Mouse (Mus musculus): ENCODE measurements around the gene H2afx. TPM values are rescaled to one million over a fixed set of nuclear protein-coding genes. Genes with fewer than 3 reads are reported as not detected.

Gene H2afx
- total and polyA plus RNA-seq, 3 experiments: 36.3 to 488 (median 56.6) TPM

DNA sequence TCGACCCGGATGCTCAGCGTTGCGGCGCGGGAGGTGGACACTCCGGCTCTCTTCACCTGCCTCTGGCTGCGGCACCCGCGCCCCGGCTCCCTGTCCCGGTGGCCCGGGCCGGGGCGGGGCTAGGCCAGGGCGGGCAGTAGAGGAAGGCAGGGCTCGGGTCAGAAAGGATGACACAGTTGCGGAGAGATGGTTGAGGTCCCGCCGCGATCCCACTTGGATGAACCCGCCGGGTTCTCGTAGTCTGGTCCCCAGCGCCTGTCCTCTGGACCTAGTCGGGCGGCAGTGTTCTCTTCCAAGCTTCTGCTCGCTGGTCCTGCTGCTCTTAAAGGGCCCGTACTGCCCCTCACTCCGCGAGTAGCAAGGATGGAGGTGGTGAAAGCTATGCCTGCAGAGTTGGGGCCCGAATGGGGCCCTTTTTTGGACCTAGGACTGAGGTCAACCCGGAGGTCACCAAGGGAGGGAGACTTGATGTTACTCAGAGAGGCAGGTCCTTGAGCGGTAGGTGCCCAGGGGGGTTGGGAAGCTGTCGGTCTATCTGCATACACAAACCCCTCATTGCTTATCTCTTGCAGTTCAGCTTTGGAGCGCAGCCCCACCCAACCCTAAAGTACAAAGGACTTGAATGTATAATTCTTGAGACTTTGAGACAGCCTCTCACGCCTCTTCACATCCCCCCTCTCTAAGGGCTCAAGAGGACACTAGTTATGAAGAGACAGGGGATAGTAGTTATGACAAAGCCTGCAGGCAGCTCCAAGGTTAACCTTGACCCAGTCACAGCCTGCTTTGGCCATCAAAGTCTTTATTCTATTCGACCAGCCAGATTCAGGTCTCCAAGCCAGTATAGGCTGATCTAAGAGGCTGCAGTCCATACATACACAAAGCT is 46.2 kb upstream of the H2afx start, which contains the start of gene Abcg4:
Abcg4 (minus strand) TSS at position 540 of the 883 bp plus-strand sequence.
- H3K27ac ChIP-seq (ENCODE audit: insufficient read depth, low read depth): no peak within 1 kb of the TSS
- H3K79me2 ChIP-seq (replicated peaks; ENCODE audit: control insufficient read depth, extremely low read depth, insufficient read depth, poor library complexity, severe bottlenecking): no peaks in the 10 kb centered on the region
- in situ Hi-C loops (cut with MboI; ENCODE audit: low pct_ligation_motif_present, low pct_unique_long_range_greater_than_20kb, low sequenced_read_pairs) (no loop called here), dilution Hi-C loops (cut with MboI; ENCODE audit: extremely low pct_ligation_motif_present, extremely low pct_unique_long_range_greater_than_20kb, low sequenced_read_pairs) (no loop called here)
- no peak for DNase-seq (ENCODE audit: extremely low read depth)
- no peak within 1 kb of the TSS for H3K4me2 ChIP-seq (ENCODE audit: insufficient read depth, low read depth, poor library complexity, severe bottlenecking)
- no peaks in the 10 kb centered on the region for H3K27me3 ChIP-seq (replicated peaks)
- H3K9me3 ChIP-seq (replicated peaks; ENCODE audit: low read length): peaks cover 6% of the 10 kb centered on the region
- no peak within 1 kb of the TSS for H3K9ac ChIP-seq (ENCODE audit: insufficient read depth, low read depth)
- no peak within 1 kb of the TSS for H3K4me3 ChIP-seq (replicated peaks in 1 of 3; ENCODE audit: low read depth in 2 of 3, low read length in 2 of 3, poor library complexity in 1 of 3)
- H3K4me1 ChIP-seq (ENCODE audit: control insufficient read depth in 1 of 2, insufficient read depth in 2 of 2): no peaks in the 10 kb centered on the region
- no peak for TF ChIP-seq ZNF384 (IDR thresholded peaks at IDR 0.05; ENCODE audit: low read depth, low read length)
- no peak for TF ChIP-seq HCFC1 (IDR thresholded peaks at IDR 0.05; ENCODE audit: low read depth, low read length)
- TF ChIP-seq ZC3H11A (IDR thresholded peaks at IDR 0.05; ENCODE audit: low read depth, low read length): no peak
- TF ChIP-seq GABPA (IDR thresholded peaks at IDR 0.05; ENCODE audit: insufficient replicate concordance, low read depth, low read length): no peak
- peaks cover 22 to 65% of the 10 kb centered on the region in 2 experiments for H3K36me3 ChIP-seq (replicated peaks in 1 of 2; ENCODE audit: control insufficient read depth in 1 of 2, insufficient read depth in 1 of 2, low read length in 1 of 2)

DNA sequence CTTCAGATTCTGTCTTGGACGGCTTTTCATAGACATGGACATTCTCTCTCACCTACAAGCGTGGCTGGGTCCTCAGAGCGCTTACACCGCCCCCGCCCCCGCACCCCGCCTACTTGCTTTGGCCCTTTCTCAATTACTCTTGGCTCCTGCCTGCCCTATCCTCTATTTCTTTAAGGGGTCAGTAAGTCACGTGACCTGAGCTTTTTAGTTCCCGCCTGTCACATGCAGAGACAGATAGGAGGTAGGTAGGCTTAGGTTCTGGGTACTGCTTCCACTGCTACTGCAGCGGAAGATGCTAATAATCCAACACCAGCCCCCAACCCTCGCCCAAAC is 45.6 kb upstream of the H2afx start:
- Histone ChIP-seq H3K4me3 (replicated peaks in 1 of 3; ENCODE audit: low read depth in 2 of 3, low read length in 2 of 3, poor library complexity in 1 of 3) (no peak overlapping the region), H3K4me1 (ENCODE audit: control insufficient read depth in 1 of 2, insufficient read depth in 2 of 2) (no peaks in the 10 kb centered on the region), H3K79me2 (replicated peaks; ENCODE audit: control insufficient read depth, extremely low read depth, insufficient read depth, poor library complexity, severe bottlenecking) (no peaks in the 10 kb centered on the region), H3K27me3 (replicated peaks) (no peaks in the 10 kb centered on the region), H3K27ac (ENCODE audit: insufficient read depth, low read depth) (no peak overlapping the region), H3K36me3 (replicated peaks in 1 of 2; ENCODE audit: control insufficient read depth in 1 of 2, insufficient read depth in 1 of 2, low read length in 1 of 2) (peaks cover 23 to 68% of the 10 kb centered on the region in 2 experiments), H3K9ac (ENCODE audit: insufficient read depth, low read depth) (no peak overlapping the region), H3K9me3 (replicated peaks; ENCODE audit: low read length) (peaks cover 6% of the 10 kb centered on the region), H3K4me2 (ENCODE audit: insufficient read depth, low read depth, poor library complexity, severe bottlenecking) (no peak overlapping the region)
- dilution Hi-C loops (cut with MboI; ENCODE audit: extremely low pct_ligation_motif_present, extremely low pct_unique_long_range_greater_than_20kb, low sequenced_read_pairs) (no loop called here), in situ Hi-C loops (cut with MboI; ENCODE audit: low pct_ligation_motif_present, low pct_unique_long_range_greater_than_20kb, low sequenced_read_pairs) (no loop called here)
- no peak for DNase-seq (ENCODE audit: extremely low read depth)
- TF ChIP-seq SIN3A (IDR thresholded peaks at IDR 0.05; ENCODE audit: low read length) (no peak), PAX5 (IDR thresholded peaks at IDR 0.05; ENCODE audit: low read length) (no peak), HCFC1 (IDR thresholded peaks at IDR 0.05; ENCODE audit: low read depth, low read length) (no peak), CTCF (conservative IDR thresholded peaks at IDR 0.05 in 1 of 2, IDR thresholded peaks at IDR 0.05 in 1 of 2; ENCODE audit: low read depth in 2 of 2, low read length in 2 of 2) (no peak), KAT2A (IDR thresholded peaks at IDR 0.05; ENCODE audit: insufficient replicate concordance, low read length) (no peak), MXI1 (IDR thresholded peaks at IDR 0.05; ENCODE audit: low read depth, low read length) (no peak), NRF1 (IDR thresholded peaks at IDR 0.05; ENCODE audit: low read depth, low read length) (no peak), JUN (IDR thresholded peaks at IDR 0.05; ENCODE audit: insufficient read depth, low read depth, low read length) (no peak), UBTF (IDR thresholded peaks at IDR 0.05; ENCODE audit: low read depth, low read length) (no peak), SMC3 (IDR thresholded peaks at IDR 0.05; ENCODE audit: low read depth, low read length) (no peak), ELF1 (IDR thresholded peaks at IDR 0.05; ENCODE audit: low read depth, low read length) (no peak), MAFK (IDR thresholded peaks at IDR 0.05; ENCODE audit: insufficient replicate concordance, low read length) (no peak), ZMIZ1 (IDR thresholded peaks at IDR 0.05; ENCODE audit: low read depth, low read length) (no peak), RAD21 (IDR thresholded peaks at IDR 0.05; ENCODE audit: low read depth, low read length) (no peak), MEF2A (IDR thresholded peaks at IDR 0.05; ENCODE audit: borderline replicate concordance, low read depth, low read length) (no peak), USF2 (conservative IDR thresholded peaks at IDR 0.05; ENCODE audit: low read depth, low read length) (no peak), IRF4 (IDR thresholded peaks at IDR 0.05; ENCODE audit: low read depth, low read length) (no peak)

All from CH12.LX (cell line).